Mouse (Mus musculus) heart, embryonic 13.5 days (tissue): ENCODE results near the gene Eci3. TPM values are rescaled to one million over a fixed set of nuclear protein-coding genes. Genes with fewer than 3 reads are reported as not detected.
A peak's percentile ranks its signal among the peaks of the same experiment; 100 is the strongest.
"Not testable (repeated sequence)": the region's sequence is repeated elsewhere in the genome, so short reads cannot be mapped to it uniquely, and the experiment has no call there.

ENCODE experiments used
- ATAC-seq: fragments of 200-750 bp; cut with Nextera tagmentation; 2 replicates; pipeline ENCODE4 v1.8.0; 2017; ENCODE audit warnings: moderate TSS enrichment; ENCODE audit not compliant: insufficient number of reproducible peaks, low FRiP score, low TSS enrichment; ENCODE audit errors: extremely low read depth
- H3K27ac ChIP-seq: fragments of 300-500 bp; sonication (generic); replicated peaks from 2 replicates; pipeline ENCODE4 v1.5.1; 2015; ENCODE audit warnings: moderate library complexity, mild to moderate bottlenecking, inconsistent platforms
- H3K27me3 ChIP-seq: fragments of 300-500 bp; sonication (generic); replicated peaks from 2 replicates; pipeline ENCODE4 v1.6.1; 2015; ENCODE audit warnings: mild to moderate bottlenecking, inconsistent platforms
- H3K36me3 ChIP-seq: fragments of 300-500 bp; sonication (generic); 2 replicates; pipeline ENCODE4 v1.6.1; 2015; ENCODE audit warnings: mild to moderate bottlenecking, inconsistent platforms
- H3K4me1 ChIP-seq: fragments of 300-500 bp; sonication (generic); 2 replicates; pipeline ENCODE4 v1.6.1; 2015; ENCODE audit warnings: inconsistent platforms
- H3K4me2 ChIP-seq: fragments of 300-500 bp; sonication (generic); 2 replicates; pipeline ENCODE4 v1.6.1; 2015; ENCODE audit warnings: inconsistent platforms, mild to moderate bottlenecking, moderate library complexity
- H3K4me3 ChIP-seq: fragments of 300-500 bp; sonication (generic); 2 replicates; pipeline ENCODE4 v1.5.1; 2015; ENCODE audit warnings: moderate library complexity, mild to moderate bottlenecking, inconsistent platforms
- H3K9ac ChIP-seq: fragments of 300-500 bp; sonication (generic); 2 replicates; pipeline ENCODE4 v1.6.1; 2015; ENCODE audit warnings: inconsistent platforms, mild to moderate bottlenecking, moderate library complexity
- H3K9me3 ChIP-seq: fragments of 300-500 bp; sonication (generic); 2 replicates; pipeline ENCODE4 v1.6.1; 2016; ENCODE audit warnings: inconsistent platforms
- WGBS: fragments of 180-500 bp; shearing (Covaris S2); methylation state at CpG from one replicate; pipeline ENCODE4 v1.1.7; 2015; ENCODE audit warnings: mixed read lengths; 5-methylcytosine and 5-hydroxymethylcytosine counted together
- polyA plus RNA-seq: library from polyadenylated mRNA; unstranded; fragments of >200 nt; fragmentation: Nextera tagmentation; extraction: Ambion mirVana; gene quantifications from 2 replicates; pipeline ENCODE4 v1.2.1, GENCODE M21; 2015

Gene Eci3
- 0.23 and 0.25 TPM in 2 replicates for polyA plus RNA-seq

GRCm38 (mm10) chr13:34963511-34964397 lies at the start of gene Eci3:
Eci3 (minus strand) TSS chr13:34963810.
- no peak for ATAC-seq
- peak within 1 kb of the TSS; percentile 93 for H3K4me2 ChIP-seq
- H3K9ac ChIP-seq, result peak within 1 kb of the TSS; percentile 78
- H3K27me3 ChIP-seq, result peaks cover 28% of the 10 kb centered on the region
- no peaks in the 10 kb centered on the region for H3K9me3 ChIP-seq
- 2% methylated on average over 32 of the region's 32 CpGs for WGBS
- no peak within 1 kb of the TSS for H3K27ac ChIP-seq
- no peaks in the 10 kb centered on the region for H3K36me3 ChIP-seq
- peak within 1 kb of the TSS; percentile 61 for H3K4me3 ChIP-seq
- peaks cover 8% of the 10 kb centered on the region for H3K4me1 ChIP-seq

- 52% methylated on average over 2 of the region's 2 CpGs for WGBS
- H3K36me3 ChIP-seq, result peaks cover 5% of the 10 kb centered on the region; the same call in 1 of the 2 replicates
- H3K9ac ChIP-seq, result no peak overlapping the region
- H3K27me3 ChIP-seq, result no peaks in the 10 kb centered on the region
- H3K27ac ChIP-seq, result no peak overlapping the region
- no peak overlapping the region for H3K4me2 ChIP-seq
- 0 out of 2 replicates have a peak, but pooled peaks cover 4% of the 10 kb centered on the region for H3K9me3 ChIP-seq
- peaks cover 32% of the 10 kb centered on the region for H3K4me1 ChIP-seq
- ATAC-seq, result no peak
- H3K4me3 ChIP-seq, result no peak overlapping the region
Observed at GRCm38 (mm10) chr13:34995925-34996324, 32.3 kb upstream of the Eci3 start.

GRCm38 (mm10) chr13:34993983-34994811 lies 30.6 kb upstream of the Eci3 start:
- peaks cover 20% of the 10 kb centered on the region for H3K36me3 ChIP-seq
- peaks cover 32% of the 10 kb centered on the region for H3K4me1 ChIP-seq
- peak overlapping the region; percentile 61 for H3K4me3 ChIP-seq
- peak overlapping the region; percentile 74 for H3K4me2 ChIP-seq
- 0 out of 2 replicates have a peak, but pooled peaks cover 4% of the 10 kb centered on the region for H3K9me3 ChIP-seq
- no peaks in the 10 kb centered on the region for H3K27me3 ChIP-seq
- H3K9ac ChIP-seq, result peak overlapping the region; percentile 83
- peak; percentile 95 for ATAC-seq
- under 1% methylated on average over 33 of the region's 33 CpGs for WGBS
- peak overlapping the region; percentile 79 for H3K27ac ChIP-seq

GRCm38 (mm10) chr13:34993595-34993982 lies 30.0 kb upstream of the Eci3 start:
- Histone ChIP-seq H3K4me1 (peaks cover 32% of the 10 kb centered on the region), H3K9ac (peak overlapping the region; percentile 83), H3K27me3 (no peaks in the 10 kb centered on the region), H3K4me2 (peak overlapping the region; percentile 74), H3K9me3 (0 out of 2 replicates have a peak, but pooled peaks cover 2% of the 10 kb centered on the region), H3K36me3 (peaks cover 26% of the 10 kb centered on the region), H3K27ac (peak overlapping the region; percentile 79), H3K4me3 (peak overlapping the region; percentile 61)
- ATAC-seq, result peak; percentile 32
- 1% methylated on average over 22 of the region's 22 CpGs for WGBS

- peaks cover 31% of the 10 kb centered on the region for H3K36me3 ChIP-seq
- H3K27me3 ChIP-seq, result no peaks in the 10 kb centered on the region
- WGBS, result 69% methylated on average over 4 of the region's 4 CpGs
- peak overlapping the region; percentile 79 for H3K27ac ChIP-seq
- peak overlapping the region; percentile 74 for H3K4me2 ChIP-seq
- peak overlapping the region; percentile 61 for H3K4me3 ChIP-seq
- peak overlapping the region; percentile 83 for H3K9ac ChIP-seq
- H3K4me1 ChIP-seq, result peaks cover 32% of the 10 kb centered on the region
- ATAC-seq, result no peak
- H3K9me3 ChIP-seq, result no peaks in the 10 kb centered on the region
Observed at GRCm38 (mm10) chr13:34993085-34993484, 29.5 kb upstream of the Eci3 start.

GRCm38 (mm10) chr13:34991581-34992273 lies 28.1 kb upstream of the Eci3 start:
- ATAC-seq, result no peak
- H3K4me2 ChIP-seq, result peak overlapping the region; percentile 24; the same call in 1 of the 2 replicates
- no peak overlapping the region for H3K4me3 ChIP-seq
- no peaks in the 10 kb centered on the region for H3K9me3 ChIP-seq
- no peaks in the 10 kb centered on the region for H3K27me3 ChIP-seq
- no peak overlapping the region for H3K27ac ChIP-seq
- 67% methylated on average over 4 of the region's 4 CpGs for WGBS
- H3K9ac ChIP-seq, result no peak overlapping the region
- peaks cover 44% of the 10 kb centered on the region for H3K36me3 ChIP-seq
- peaks cover 32% of the 10 kb centered on the region for H3K4me1 ChIP-seq

GRCm38 (mm10) chr13:34983479-34983878 lies 19.9 kb upstream of the Eci3 start:
- not testable (repeated sequence) for H3K4me1 ChIP-seq
- 95% methylated on average over 1 of the region's 1 CpGs for WGBS

GRCm38 (mm10) chr13:34978635-34979034 lies 15.0 kb upstream of the Eci3 start:
- H3K27me3 ChIP-seq, H3K27ac ChIP-seq, H3K4me3 ChIP-seq, H3K9me3 ChIP-seq, ATAC-seq, H3K4me2 ChIP-seq, H3K9ac ChIP-seq, H3K4me1 ChIP-seq: not testable (repeated sequence)
- WGBS, result 75% methylated on average over 5 of the region's 5 CpGs
- peaks cover 74% of the 10 kb centered on the region for H3K36me3 ChIP-seq

More at GRCm38 (mm10) chr13:34983479-34983878, 19.9 kb upstream of the Eci3 start:
- peaks cover 95% of the 10 kb centered on the region for H3K36me3 ChIP-seq
- ATAC-seq, H3K4me3 ChIP-seq, H3K9me3 ChIP-seq, H3K9ac ChIP-seq, H3K27ac ChIP-seq, H3K27me3 ChIP-seq, H3K4me2 ChIP-seq: not testable (repeated sequence)

- H3K4me2 ChIP-seq, result no peak overlapping the region
- H3K4me1 ChIP-seq, result no peaks in the 10 kb centered on the region
- H3K36me3 ChIP-seq, result peaks cover 64% of the 10 kb centered on the region
- 89% methylated on average over 3 of the region's 3 CpGs for WGBS
- no peak for ATAC-seq
- no peak overlapping the region for H3K9ac ChIP-seq
- no peak overlapping the region for H3K27ac ChIP-seq
- H3K27me3 ChIP-seq, result no peaks in the 10 kb centered on the region
- H3K4me3 ChIP-seq, result no peak overlapping the region
- H3K9me3 ChIP-seq, result no peaks in the 10 kb centered on the region
Observed at GRCm38 (mm10) chr13:34977410-34977809, 13.8 kb upstream of the Eci3 start.

DNA sequence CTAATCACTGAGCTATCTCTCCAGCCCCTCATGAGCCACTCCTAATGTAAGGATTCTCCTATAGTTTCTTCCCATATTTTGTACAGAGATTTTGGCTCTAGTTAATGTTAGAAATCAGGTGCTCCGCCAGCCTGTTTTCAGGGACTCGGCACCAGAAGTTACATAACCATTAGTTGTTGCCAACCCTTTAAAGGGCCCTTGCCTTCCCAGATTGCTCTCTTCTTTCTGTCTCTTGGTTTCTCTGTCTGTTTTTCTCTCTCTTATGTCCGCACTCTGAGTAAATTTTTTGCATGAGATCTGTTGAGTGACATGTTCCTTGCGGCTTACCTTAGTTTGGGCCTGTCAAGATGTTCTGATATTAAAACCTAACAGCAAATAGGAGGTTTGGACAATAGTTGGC lies 12.5 kb upstream of the Eci3 start:
- no peaks in the 10 kb centered on the region for H3K4me1 ChIP-seq
- no peaks in the 10 kb centered on the region for H3K27me3 ChIP-seq
- no peak overlapping the region for H3K9ac ChIP-seq
- peaks cover 52% of the 10 kb centered on the region for H3K36me3 ChIP-seq
- no peak for ATAC-seq
- no peak overlapping the region for H3K4me2 ChIP-seq
- no peak overlapping the region for H3K27ac ChIP-seq
- no peak overlapping the region for H3K4me3 ChIP-seq
- WGBS, result 86% methylated on average over 4 of the region's 4 CpGs
- no peaks in the 10 kb centered on the region for H3K9me3 ChIP-seq

DNA sequence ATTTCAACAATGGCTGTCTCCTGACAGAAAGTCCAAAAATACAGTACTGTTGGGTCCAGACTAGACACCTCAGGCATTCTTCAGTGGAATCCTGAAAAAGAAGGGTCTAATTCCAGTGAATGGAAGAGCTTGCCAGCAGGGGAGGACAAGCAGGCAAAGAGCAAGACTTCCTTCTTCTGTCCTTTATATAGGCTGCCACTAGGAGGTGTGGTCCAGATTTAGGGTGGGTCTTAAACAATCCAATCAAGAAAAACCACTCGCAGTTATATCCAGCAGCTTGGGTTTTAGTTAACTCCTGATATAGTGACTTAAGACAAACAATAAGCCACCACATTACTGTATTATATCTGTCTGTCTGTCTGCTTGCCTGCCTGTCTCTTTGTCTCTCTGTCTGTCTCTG lies 10.2 kb upstream of the Eci3 start:
- no peak overlapping the region for H3K4me3 ChIP-seq
- H3K27me3 ChIP-seq, result no peaks in the 10 kb centered on the region; the same call in 1 of the 2 replicates

More for the DNA sequence above, 10.2 kb upstream of the Eci3 start:
- ATAC-seq, result no peak
- Histone ChIP-seq H3K27ac (no peak overlapping the region), H3K9ac (no peak overlapping the region), H3K9me3 (no peaks in the 10 kb centered on the region), H3K4me2 (no peak overlapping the region), H3K36me3 (peaks cover 29% of the 10 kb centered on the region), H3K4me1 (no peaks in the 10 kb centered on the region)
- WGBS, result 35% methylated on average over 1 of the region's 1 CpGs
